8 mouse cellular contexts compared by ENCODE assay signal in the genomic region with DNA sequence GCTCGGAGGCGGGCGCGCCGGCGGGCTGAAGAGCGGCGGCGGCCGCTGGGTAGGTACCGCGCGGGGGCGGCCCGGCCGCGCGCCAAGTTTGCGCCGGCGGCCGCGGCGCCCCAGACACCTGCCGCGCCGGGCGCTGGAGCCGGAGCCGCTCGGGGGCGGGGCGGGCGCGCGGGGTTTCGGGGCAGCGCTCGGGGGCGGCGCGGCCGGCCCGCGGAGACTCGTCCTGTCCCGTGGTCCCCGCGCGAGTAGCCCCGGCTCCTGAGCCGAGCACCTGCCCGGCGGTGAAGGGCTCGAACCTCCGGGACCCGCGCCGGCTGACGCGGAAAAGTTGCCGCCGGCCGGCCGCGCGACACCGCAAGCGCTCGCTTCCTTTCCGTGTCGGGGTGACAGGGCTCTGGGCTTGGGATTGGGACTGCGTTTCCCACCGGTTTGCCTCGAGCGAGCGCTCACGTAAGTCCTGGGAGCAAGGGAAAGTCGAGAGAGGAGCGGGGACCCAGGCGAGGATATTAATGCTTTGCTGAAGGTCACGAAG.
DNase-seq lines count a peak whose midpoint lies in the region; ATAC-seq and TF ChIP-seq lines count a peak whose summit lies in the region.

No protein-coding gene starts in this region.

- peak; percentile 2; the same call in 1 of the 2 replicates for ATAC-seq in granulocyte monocyte progenitor cell, adult 5-6 weeks (replicated peaks; ENCODE audit: poor library complexity, severe bottlenecking)
- ATAC-seq in limb, embryonic 13.5 days (ENCODE audit: low FRiP score, low read depth) = peak; percentile 84

- TF ChIP-seq EP300 in ES-Bruce4 (IDR thresholded peaks at IDR 0.05; ENCODE audit: insufficient read depth, low read depth, low read length) = no peak

- H3K27ac ChIP-seq in left cerebral cortex, adult 2 months = no peak overlapping the region
- H3K27ac ChIP-seq in ES-Bruce4 (ENCODE audit: insufficient read depth, low read length) = no peak overlapping the region
- no peak overlapping the region for H3K27ac ChIP-seq in limb, embryonic 13.5 days

- peak overlapping the region; percentile 78 for H3K9ac ChIP-seq in ES-Bruce4 (ENCODE audit: low read depth, poor library complexity, severe bottlenecking)
- H3K9ac ChIP-seq in limb, embryonic 13.5 days = peak overlapping the region; percentile 68

- H3K27me3 ChIP-seq in ES-Bruce4 (ENCODE audit: control insufficient read depth, insufficient read depth, low read length, poor library complexity, severe bottlenecking) = peaks cover 1% of the 10 kb centered on the region; the same call in 1 of the 2 replicates
- peaks cover 42% of the 10 kb centered on the region for H3K27me3 ChIP-seq in limb, embryonic 13.5 days

- intact Hi-C loops in left cerebral cortex, adult 2 months (cut with DNase I) = loop anchor here (1.0 to 5.0 kb wide), 2 partner anchors 62 to 98 kb away; partner anchors contain the start of gene Pcgf5
- intact Hi-C loops in left cerebral cortex, postnatal 10 days (cut with DNase I) = no loop called here

- no peaks in the 10 kb centered on the region for H3K36me3 ChIP-seq in ES-Bruce4 (ENCODE audit: control insufficient read depth, insufficient read depth, low read length, poor library complexity, severe bottlenecking)
- no peaks in the 10 kb centered on the region for H3K36me3 ChIP-seq in limb, embryonic 13.5 days

- no peaks in the 10 kb centered on the region for H3K4me1 ChIP-seq in ES-Bruce4 (ENCODE audit: control insufficient read depth, insufficient read depth, low read length)
- H3K4me1 ChIP-seq in limb, embryonic 13.5 days = peaks cover 4% of the 10 kb centered on the region; the same call in 1 of the 2 replicates

- DNase-seq in left cerebral cortex, adult 2 months (ENCODE audit: extremely low spot score in 1 of 2, low spot score in 2 of 2) = peak; percentile 29 to 33
- no peak for DNase-seq in left cerebral cortex, postnatal 10 days (ENCODE audit: extremely low spot score in 1 of 2, low spot score in 2 of 2)
- peak; percentile 17 for DNase-seq in brain, adult 2 months (ENCODE audit: low read depth, low spot score)
- peak; percentile 52 for DNase-seq in neural tube, embryonic 10.5 days (ENCODE audit: extremely low spot score, low spot score)
- no peak for DNase-seq in Muller cell, postnatal 12 days (ENCODE audit: inconsistent ontology term)

- no peak for TF ChIP-seq CTCF in left cerebral cortex, adult 2 months (IDR thresholded peaks at IDR 0.05)
- TF ChIP-seq CTCF in ES-Bruce4 (IDR thresholded peaks at IDR 0.05; ENCODE audit: low read depth, low read length) = no peak

- no peaks in the 10 kb centered on the region for H3K9me3 ChIP-seq in ES-Bruce4 (replicated peaks; ENCODE audit: control insufficient read depth, insufficient read depth, low read length, poor library complexity, severe bottlenecking)
- H3K9me3 ChIP-seq in limb, embryonic 13.5 days = no peaks in the 10 kb centered on the region

- peak overlapping the region; percentile 73 for H3K4me3 ChIP-seq in left cerebral cortex, adult 2 months
- peak overlapping the region; percentile 74 for H3K4me3 ChIP-seq in ES-Bruce4 (ENCODE audit: low read depth, low read length)
- peak overlapping the region; percentile 72 for H3K4me3 ChIP-seq in limb, embryonic 13.5 days

- no peak for TF ChIP-seq POLR2A in ES-Bruce4 (IDR thresholded peaks at IDR 0.05; ENCODE audit: insufficient read depth, low read length)

- peak overlapping the region; percentile 97 for H3K4me2 ChIP-seq in limb, embryonic 13.5 days (replicated peaks)

- WGBS in limb, embryonic 13.5 days = under 1% methylated on average over 67 of the region's 82 CpGs

Comparison
In these comparisons a context has a peak if more than half of its experiments do, and no peak if none do; other contexts are left out.
1. DNase-seq: peak in left cerebral cortex, adult 2 months (2 of 2), brain, adult 2 months (single experiment) and neural tube, embryonic 10.5 days (single experiment); none in left cerebral cortex, postnatal 10 days (0 of 2) and Muller cell, postnatal 12 days (single experiment).
2. Peak in every context shown above with its lines, with median percentiles within 50 percentile points of each other: H3K4me3 ChIP-seq.